Comparison of ENCODE assay signal across 8 mouse cellular contexts in genomic region chr2:60730024-60730423, GRCm38 (mm10). TPM values are rescaled to one million over a fixed set of nuclear protein-coding genes. Genes with fewer than 3 reads are reported as not detected.
DNase-seq lines count a peak whose midpoint lies in the region; ATAC-seq lines count a peak whose summit lies in the region.
"Had no signal": no experiment of that assay in that cellular context is flagged by ENCODE, and none has a peak within 500 bp of the region (broad histone marks: within the 10 kb centered on the region; RNA-seq: fewer than 3 reads in every experiment).

No protein-coding gene starts in this region.

- H3K4me3 ChIP-seq in midbrain, embryonic 10.5 days, result no peak overlapping the region
- no peak overlapping the region for H3K4me3 ChIP-seq in midbrain, embryonic 15.5 days
- H3K4me3 ChIP-seq in embryonic facial prominence, embryonic 13.5 days, result no peak overlapping the region

- H3K9ac ChIP-seq in midbrain, embryonic 15.5 days, result no peak overlapping the region
- H3K9ac ChIP-seq in embryonic facial prominence, embryonic 13.5 days, result peak overlapping the region; percentile 6; the same call in 1 of the 2 replicates

- H3K36me3 ChIP-seq in midbrain, embryonic 10.5 days, result no peaks in the 10 kb centered on the region
- no peaks in the 10 kb centered on the region for H3K36me3 ChIP-seq in midbrain, embryonic 15.5 days (replicated peaks)
- H3K36me3 ChIP-seq in embryonic facial prominence, embryonic 13.5 days, result no peaks in the 10 kb centered on the region

- H3K27ac ChIP-seq in midbrain, embryonic 10.5 days (replicated peaks), result no peak overlapping the region
- no peak overlapping the region for H3K27ac ChIP-seq in midbrain, embryonic 15.5 days
- H3K27ac ChIP-seq in embryonic facial prominence, embryonic 13.5 days, result no peak overlapping the region

- H3K4me1 ChIP-seq in midbrain, embryonic 10.5 days, result peaks cover 16% of the 10 kb centered on the region
- 0 out of 2 replicates have a peak, but pooled peaks cover 5% of the 10 kb centered on the region for H3K4me1 ChIP-seq in midbrain, embryonic 15.5 days
- H3K4me1 ChIP-seq in embryonic facial prominence, embryonic 13.5 days, result peaks cover 11% of the 10 kb centered on the region

- WGBS in midbrain, embryonic 10.5 days, result 18% methylated on average over 3 of the region's 3 CpGs
- WGBS in midbrain, embryonic 15.5 days, result 10% methylated on average over 3 of the region's 3 CpGs
- WGBS in embryonic facial prominence, embryonic 13.5 days, result 18% methylated on average over 3 of the region's 3 CpGs

- no peak for ATAC-seq in midbrain, embryonic 15.5 days (replicated peaks)
- ATAC-seq in embryonic facial prominence, embryonic 13.5 days (ENCODE audit: insufficient number of reproducible peaks, insufficient read depth, low FRiP score, low TSS enrichment, low read depth), result no peak
- no peak for ATAC-seq in CD4-positive, CD25-positive, alpha-beta regulatory T cell, adult 4 months
- ATAC-seq: activated CD4-positive, CD25-positive, alpha-beta regulatory T cell, adult 4 months had no signal

- H3K4me2 ChIP-seq in midbrain, embryonic 15.5 days, result no peak overlapping the region
- H3K4me2 ChIP-seq in embryonic facial prominence, embryonic 13.5 days, result no peak overlapping the region

- H3K27me3 ChIP-seq in midbrain, embryonic 10.5 days (ENCODE audit: low read depth, poor library complexity, severe bottlenecking), result no peaks in the 10 kb centered on the region
- no peaks in the 10 kb centered on the region for H3K27me3 ChIP-seq in midbrain, embryonic 15.5 days (replicated peaks)
- no peaks in the 10 kb centered on the region for H3K27me3 ChIP-seq in embryonic facial prominence, embryonic 13.5 days

- no peaks in the 10 kb centered on the region for H3K9me3 ChIP-seq in midbrain, embryonic 10.5 days (replicated peaks)
- H3K9me3 ChIP-seq in midbrain, embryonic 15.5 days, result no peaks in the 10 kb centered on the region
- H3K9me3 ChIP-seq in embryonic facial prominence, embryonic 13.5 days, result no peaks in the 10 kb centered on the region

- peak; percentile 36 for DNase-seq in midbrain, embryonic 10.5 days (ENCODE audit: low spot score)
- DNase-seq in kidney, adult 18-20 months, result peak; percentile 50
- peak; percentile 71 to 88 for DNase-seq in lung, postnatal 4 days
- no peak for DNase-seq in left cerebral cortex, adult 8-10 months (ENCODE audit: low spot score in 2 of 2)

RNA-seq across cellular contexts. Expression of gene Itgb6, which starts 7.6 kb away (rescaled TPM):
- 0.36 and 0.51 TPM in 2 replicates for polyA plus RNA-seq in midbrain, embryonic 10.5 days (2016; fragmentation: Nextera tagmentation; extraction: Ambion mirVana)
- 0.06 and 0.09 TPM in 2 replicates for polyA plus RNA-seq in midbrain, embryonic 15.5 days (2015; fragmentation: Nextera tagmentation; extraction: Ambion mirVana)
- 2.1 and 2.4 TPM in 2 replicates for polyA plus RNA-seq in embryonic facial prominence, embryonic 13.5 days (2015; fragmentation: Nextera tagmentation; extraction: Ambion mirVana)
- polyA plus RNA-seq in CD4-positive, CD25-positive, alpha-beta regulatory T cell, adult 4 months (2017; shearing (Covaris generic)), result under 1 TPM in 1 of 2 experiments, not detected in 1; 0.11 TPM
- under 1 TPM in 1 of 4 experiments, not detected in 3; 0.14 TPM for total RNA-seq in left cerebral cortex, adult 8-10 months (2022)

Comparison
In these comparisons a context has a peak if more than half of its experiments do, and no peak if none do; other contexts are left out.
1. DNase-seq: peak in midbrain, embryonic 10.5 days (single experiment), kidney, adult 18-20 months (single experiment) and lung, postnatal 4 days (2 of 2); none in left cerebral cortex, adult 8-10 months (0 of 2).